Mouse (Mus musculus): Measurements from ENCODE around the gene Olfr1111.

DNA sequence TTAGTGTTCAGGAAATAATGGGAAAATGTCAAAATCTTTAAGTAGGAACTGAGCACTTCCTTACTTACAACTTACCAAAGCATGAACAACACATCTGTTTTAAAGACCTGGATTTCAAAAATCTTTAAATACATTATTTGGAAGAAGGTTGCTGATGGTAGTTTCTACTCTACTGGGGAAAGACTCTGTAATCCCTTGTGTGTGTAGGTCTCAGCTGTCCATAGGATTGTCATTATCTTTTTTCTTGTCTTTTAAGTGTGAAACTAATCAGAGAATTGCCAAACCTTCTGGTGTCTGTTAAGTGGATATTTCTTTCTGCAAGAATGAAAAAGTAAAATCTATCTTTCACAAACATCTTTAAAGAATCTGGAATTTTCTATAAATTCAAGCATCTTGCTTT lies 38.0 kb downstream of the Olfr1111 start, which contains the start of gene Olfr259:
- TF ChIP-seq CTCF (IDR thresholded peaks at IDR 0.05; ENCODE audit: control insufficient read depth, insufficient read depth, low read length), result no peak
- no peak for TF ChIP-seq POLR2A (IDR thresholded peaks at IDR 0.05; ENCODE audit: borderline replicate concordance, control insufficient read depth, low read depth, low read length)

All from bone marrow, adult 2 months (tissue).